Mouse (Mus musculus) embryonic facial prominence, embryonic 10.5 days (tissue): Measurements from ENCODE around the gene 6030408B16Rik. TPM values are rescaled to one million over a fixed set of nuclear protein-coding genes. Genes with fewer than 3 reads are reported as not detected.
A peak's percentile ranks its signal among the peaks of the same experiment; 100 is the strongest.

Experiments used
- DNase-seq: peaks from one replicate; pipeline ENCODE4 v3.0.0-alpha.2; 2017; ENCODE audit warnings: low spot score
- H3K27ac ChIP-seq: fragments of 300-500 bp; sonication (generic); replicated peaks from 2 replicates; pipeline ENCODE4 v1.5.1; 2016; ENCODE audit warnings: mild to moderate bottlenecking
- H3K27me3 ChIP-seq: fragments of 300-500 bp; sonication (generic); replicated peaks from 2 replicates; pipeline ENCODE4 v1.6.1; 2016; ENCODE audit warnings: low read depth, mild to moderate bottlenecking; ENCODE audit not compliant: poor library complexity, severe bottlenecking
- H3K36me3 ChIP-seq: fragments of 300-500 bp; sonication (generic); replicated peaks from 2 replicates; pipeline ENCODE4 v1.6.1; 2016; ENCODE audit warnings: mild to moderate bottlenecking, moderate library complexity
- H3K4me1 ChIP-seq: fragments of 300-500 bp; sonication (generic); 2 replicates; pipeline ENCODE4 v1.6.1; 2016
- H3K4me3 ChIP-seq: fragments of 300-500 bp; sonication (generic); 2 replicates; pipeline ENCODE4 v1.5.1; 2016; ENCODE audit warnings: mild to moderate bottlenecking, moderate library complexity
- H3K9me3 ChIP-seq: fragments of 300-500 bp; sonication (generic); 2 replicates; pipeline ENCODE4 v1.6.1; 2016; ENCODE audit warnings: mild to moderate bottlenecking
- WGBS: fragments of 180-500 bp; shearing (Covaris S2); methylation state at CpG from one replicate; pipeline ENCODE4 v1.1.7; 2016; 5-methylcytosine and 5-hydroxymethylcytosine counted together
- polyA plus RNA-seq: library from polyadenylated mRNA; unstranded; fragments of >200 nt; fragmentation: Nextera tagmentation; extraction: Ambion mirVana; gene quantifications from 2 replicates; pipeline ENCODE4 v1.2.1, GENCODE M21; 2016

6030408B16Rik gene
- polyA plus RNA-seq, 1 experiment from 2014 or later, result 0.71 TPM

GRCm38 (mm10) chr15:101274380-101274779 is 18.6 kb upstream of the 6030408B16Rik start:
- Histone ChIP-seq H3K4me1 (peaks cover 31% of the 10 kb centered on the region), H3K27me3 (no peaks in the 10 kb centered on the region), H3K9me3 (no peaks in the 10 kb centered on the region), H3K4me3 (no peak overlapping the region), H3K27ac (no peak overlapping the region), H3K36me3 (peaks cover 49% of the 10 kb centered on the region)
- WGBS, result 78% methylated on average over 6 of the region's 6 CpGs
- DNase-seq, result no peak

- peak; percentile 54 for DNase-seq
- Histone ChIP-seq H3K4me3 (0 out of 2 replicates have a peak overlapping the region, but pooled peaks have one; percentile 0), H3K27me3 (no peaks in the 10 kb centered on the region), H3K36me3 (peaks cover 24% of the 10 kb centered on the region), H3K9me3 (no peaks in the 10 kb centered on the region), H3K27ac (peak overlapping the region; percentile 68), H3K4me1 (peaks cover 32% of the 10 kb centered on the region)
- WGBS, result 27% methylated on average over 11 of the region's 11 CpGs
Measured at GRCm38 (mm10) chr15:101277351-101277899, 15.6 kb upstream of the 6030408B16Rik start.

GRCm38 (mm10) chr15:101278589-101278988 is 14.4 kb upstream of the 6030408B16Rik start:
- DNase-seq, result no peak
- peak overlapping the region; percentile 68 for H3K27ac ChIP-seq
- H3K27me3 ChIP-seq, result no peaks in the 10 kb centered on the region
- WGBS, result 54% methylated on average over 5 of the region's 5 CpGs
- no peaks in the 10 kb centered on the region for H3K9me3 ChIP-seq
- H3K36me3 ChIP-seq, result peaks cover 12% of the 10 kb centered on the region
- H3K4me3 ChIP-seq, result no peak overlapping the region
- H3K4me1 ChIP-seq, result peaks cover 33% of the 10 kb centered on the region

GRCm38 (mm10) chr15:101279430-101279999 is 13.5 kb upstream of the 6030408B16Rik start:
- Histone ChIP-seq H3K27ac (peak overlapping the region; percentile 49; the same call in 1 of the 2 replicates), H3K4me1 (peaks cover 36% of the 10 kb centered on the region), H3K4me3 (no peak overlapping the region), H3K36me3 (0 out of 2 replicates have a peak, but pooled peaks cover 3% of the 10 kb centered on the region), H3K9me3 (no peaks in the 10 kb centered on the region), H3K27me3 (no peaks in the 10 kb centered on the region)
- no peak for DNase-seq
- 63% methylated on average over 12 of the region's 12 CpGs for WGBS

- Histone ChIP-seq H3K4me1 (peaks cover 45% of the 10 kb centered on the region), H3K9me3 (no peaks in the 10 kb centered on the region), H3K4me3 (no peak overlapping the region), H3K27ac (no peak overlapping the region), H3K27me3 (no peaks in the 10 kb centered on the region), H3K36me3 (peaks cover 14% of the 10 kb centered on the region)
- 82% methylated on average over 5 of the region's 5 CpGs for WGBS
- no peak for DNase-seq
Measured at GRCm38 (mm10) chr15:101282471-101282870, 10.5 kb upstream of the 6030408B16Rik start.

GRCm38 (mm10) chr15:101283183-101283910 is 9.7 kb upstream of the 6030408B16Rik start:
- H3K9me3 ChIP-seq, result no peaks in the 10 kb centered on the region
- peak overlapping the region; percentile 95 for H3K4me3 ChIP-seq
- H3K4me1 ChIP-seq, result peaks cover 36% of the 10 kb centered on the region
- WGBS, result 3% methylated on average over 26 of the region's 26 CpGs
- DNase-seq, result peak; percentile 50
- peak overlapping the region; percentile 98 for H3K27ac ChIP-seq
- H3K27me3 ChIP-seq, result no peaks in the 10 kb centered on the region
- peaks cover 23% of the 10 kb centered on the region for H3K36me3 ChIP-seq

- H3K27me3 ChIP-seq, result no peaks in the 10 kb centered on the region
- DNase-seq, result peak; percentile 94
- H3K4me3 ChIP-seq, result peak within 1 kb of the TSS; percentile 95
- H3K9me3 ChIP-seq, result no peaks in the 10 kb centered on the region
- H3K27ac ChIP-seq, result peak within 1 kb of the TSS; percentile 98
- peaks cover 30% of the 10 kb centered on the region for H3K4me1 ChIP-seq
- under 1% methylated on average over 61 of the region's 61 CpGs for WGBS
- H3K36me3 ChIP-seq, result peaks cover 31% of the 10 kb centered on the region
Measured at GRCm38 (mm10) chr15:101283911-101284750, 8.9 kb upstream of the 6030408B16Rik start, which contains the start of gene Atg101. Gene Atg101 (plus strand): TSS chr15:101284272.

- Histone ChIP-seq H3K27me3 (no peaks in the 10 kb centered on the region), H3K36me3 (peaks cover 52% of the 10 kb centered on the region), H3K4me1 (peaks cover 22% of the 10 kb centered on the region), H3K4me3 (no peak overlapping the region), H3K9me3 (no peaks in the 10 kb centered on the region), H3K27ac (no peak overlapping the region)
- DNase-seq, result no peak
- WGBS, result 66% methylated on average over 9 of the region's 9 CpGs
Measured at GRCm38 (mm10) chr15:101286129-101286770, 6.8 kb upstream of the 6030408B16Rik start.

- WGBS, result 89% methylated on average over 6 of the region's 6 CpGs
- no peak for DNase-seq
- H3K27me3 ChIP-seq, result no peaks in the 10 kb centered on the region
- no peak overlapping the region for H3K4me3 ChIP-seq
- peaks cover 63% of the 10 kb centered on the region for H3K36me3 ChIP-seq
- H3K4me1 ChIP-seq, result peaks cover 22% of the 10 kb centered on the region
- H3K9me3 ChIP-seq, result no peaks in the 10 kb centered on the region
- H3K27ac ChIP-seq, result no peak overlapping the region
Measured at GRCm38 (mm10) chr15:101287361-101287760, 5.7 kb upstream of the 6030408B16Rik start.

GRCm38 (mm10) chr15:101290354-101290753 is 2.7 kb upstream of the 6030408B16Rik start:
- peaks cover 32% of the 10 kb centered on the region for H3K4me1 ChIP-seq
- no peaks in the 10 kb centered on the region for H3K9me3 ChIP-seq
- no peak for DNase-seq
- WGBS, result 95% methylated on average over 15 of the region's 15 CpGs
- H3K27me3 ChIP-seq, result no peaks in the 10 kb centered on the region
- peaks cover 69% of the 10 kb centered on the region for H3K36me3 ChIP-seq
- H3K4me3 ChIP-seq, result no peak overlapping the region
- no peak overlapping the region for H3K27ac ChIP-seq

GRCm38 (mm10) chr15:101292012-101292411 is 1.0 kb upstream of the 6030408B16Rik start:
- H3K27me3 ChIP-seq, result no peaks in the 10 kb centered on the region
- H3K9me3 ChIP-seq, result no peaks in the 10 kb centered on the region
- 94% methylated on average over 3 of the region's 3 CpGs for WGBS
- peaks cover 59% of the 10 kb centered on the region for H3K36me3 ChIP-seq
- DNase-seq, result no peak
- H3K4me3 ChIP-seq, result no peak overlapping the region
- H3K27ac ChIP-seq, result no peak overlapping the region
- H3K4me1 ChIP-seq, result peaks cover 23% of the 10 kb centered on the region
